Mouse (Mus musculus) monocyte, adult 2 months (primary cell): Measurements from ENCODE around the gene Adamts17.

Source experiments
- DNase-seq, 2 experiments: peaks; one replicate each; pipeline ENCODE4 v3.0.0; 2022; ENCODE audit warnings: low spot score in 2 of 2, low read depth in 1 of 2

Gene Adamts17

GRCm38 (mm10) chr7:67173522-67174195 is 334.1 kb downstream of the Adamts17 start:
- no peak for DNase-seq

- DNase-seq = no peak
Measured at GRCm38 (mm10) chr7:67183786-67184185, 344.3 kb downstream of the Adamts17 start.

- DNase-seq = no peak
Measured at GRCm38 (mm10) chr7:67199412-67199811, 359.9 kb downstream of the Adamts17 start.
